Mouse (Mus musculus): Measurements from ENCODE around the gene 1700029J07Rik. TPM values are rescaled to one million over a fixed set of nuclear protein-coding genes. Genes with fewer than 3 reads are reported as not detected.

Gene 1700029J07Rik
- polyA plus RNA-seq, 1 experiment from 2014 or later = 7.1 TPM

DNA sequence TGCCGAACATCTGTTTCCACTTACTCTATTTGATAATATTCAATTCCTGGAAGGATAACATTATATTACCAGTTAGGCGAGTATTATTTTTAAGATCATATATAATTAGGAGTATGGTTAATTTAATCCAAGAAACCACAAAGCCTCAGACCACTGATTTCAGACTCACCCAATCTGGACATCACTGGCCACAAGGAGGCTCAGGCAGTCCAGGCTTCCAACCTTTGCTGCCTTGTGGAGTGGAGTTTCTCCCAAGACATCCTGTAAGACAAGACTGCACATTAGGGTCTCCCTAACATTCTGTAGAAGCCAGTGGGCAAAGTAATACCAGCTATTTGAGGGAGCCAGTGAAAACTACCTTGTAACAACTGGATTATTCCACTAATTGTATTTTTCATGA, 23.2 kb upstream of the 1700029J07Rik start:
- Histone ChIP-seq H3K27ac (replicated peaks) (no peak overlapping the region), H3K27me3 (replicated peaks) (no peaks in the 10 kb centered on the region), H3K4me2 (peak overlapping the region; percentile 83), H3K4me1 (peaks cover 14% of the 10 kb centered on the region), H3K9me3 (replicated peaks) (no peaks in the 10 kb centered on the region), H3K36me3 (peaks cover 20% of the 10 kb centered on the region), H3K9ac (replicated peaks) (no peak overlapping the region), H3K4me3 (replicated peaks) (0 out of 2 replicates have a peak overlapping the region, but pooled peaks have one; percentile 3)
- WGBS = 89% methylated on average over 2 of the region's 2 CpGs
- no peak for ATAC-seq (ENCODE audit: low FRiP score)

DNA sequence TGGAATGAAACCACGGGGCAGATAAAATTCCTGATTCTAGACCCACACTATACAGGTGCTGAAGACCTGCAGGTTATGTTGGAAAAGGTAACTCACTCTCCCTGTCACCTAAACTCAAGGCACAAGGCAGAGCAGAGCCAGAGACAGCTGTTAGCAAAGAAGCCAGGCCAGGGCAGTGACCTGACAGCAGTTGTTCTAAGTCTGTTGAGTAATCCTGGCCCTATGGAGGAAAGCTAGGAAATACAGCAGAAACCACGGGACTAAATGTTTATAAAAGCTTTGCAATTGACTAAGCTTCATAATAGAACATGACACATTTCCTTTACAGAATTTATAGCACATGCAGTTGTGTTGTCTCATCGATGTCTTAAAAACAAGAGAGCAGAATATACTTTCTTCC, 20.5 kb upstream of the 1700029J07Rik start:
- Histone ChIP-seq H3K9ac (replicated peaks) (no peak overlapping the region), H3K27me3 (replicated peaks) (no peaks in the 10 kb centered on the region), H3K4me3 (replicated peaks) (no peak overlapping the region), H3K4me2 (no peak overlapping the region), H3K36me3 (peaks cover 23% of the 10 kb centered on the region), H3K27ac (replicated peaks) (no peak overlapping the region), H3K4me1 (peaks cover 14% of the 10 kb centered on the region), H3K9me3 (replicated peaks) (no peaks in the 10 kb centered on the region)
- ATAC-seq (ENCODE audit: low FRiP score) = no peak
- 92% methylated on average over 3 of the region's 3 CpGs for WGBS

DNA sequence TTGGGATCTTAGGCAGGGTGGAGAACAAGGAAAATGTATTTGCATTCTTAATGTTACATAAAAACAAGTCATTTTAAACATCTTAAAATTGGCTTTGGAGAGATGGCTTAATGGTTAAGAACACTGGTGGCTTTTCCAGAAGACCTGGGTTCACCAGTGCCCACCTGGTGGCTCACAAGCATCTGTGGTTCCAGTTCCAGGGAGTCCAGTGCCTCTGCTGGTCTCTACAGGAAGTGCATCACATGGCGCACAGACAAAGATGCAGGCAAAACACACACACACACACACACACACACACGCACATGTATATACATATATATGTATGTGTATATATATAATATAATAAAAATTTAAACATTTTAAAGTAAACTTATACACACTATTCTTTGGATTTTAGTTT, 19.1 kb upstream of the 1700029J07Rik start:
- no peaks in the 10 kb centered on the region for H3K9me3 ChIP-seq (replicated peaks)
- no peak overlapping the region for H3K9ac ChIP-seq (replicated peaks)
- H3K27ac ChIP-seq (replicated peaks) = no peak overlapping the region
- no peaks in the 10 kb centered on the region for H3K27me3 ChIP-seq (replicated peaks)
- 95% methylated on average over 2 of the region's 2 CpGs for WGBS
- peaks cover 7% of the 10 kb centered on the region for H3K4me1 ChIP-seq
- no peak for ATAC-seq (ENCODE audit: low FRiP score)
- H3K36me3 ChIP-seq = peaks cover 23% of the 10 kb centered on the region
- H3K4me2 ChIP-seq = no peak overlapping the region
- H3K4me3 ChIP-seq (replicated peaks) = no peak overlapping the region

DNA sequence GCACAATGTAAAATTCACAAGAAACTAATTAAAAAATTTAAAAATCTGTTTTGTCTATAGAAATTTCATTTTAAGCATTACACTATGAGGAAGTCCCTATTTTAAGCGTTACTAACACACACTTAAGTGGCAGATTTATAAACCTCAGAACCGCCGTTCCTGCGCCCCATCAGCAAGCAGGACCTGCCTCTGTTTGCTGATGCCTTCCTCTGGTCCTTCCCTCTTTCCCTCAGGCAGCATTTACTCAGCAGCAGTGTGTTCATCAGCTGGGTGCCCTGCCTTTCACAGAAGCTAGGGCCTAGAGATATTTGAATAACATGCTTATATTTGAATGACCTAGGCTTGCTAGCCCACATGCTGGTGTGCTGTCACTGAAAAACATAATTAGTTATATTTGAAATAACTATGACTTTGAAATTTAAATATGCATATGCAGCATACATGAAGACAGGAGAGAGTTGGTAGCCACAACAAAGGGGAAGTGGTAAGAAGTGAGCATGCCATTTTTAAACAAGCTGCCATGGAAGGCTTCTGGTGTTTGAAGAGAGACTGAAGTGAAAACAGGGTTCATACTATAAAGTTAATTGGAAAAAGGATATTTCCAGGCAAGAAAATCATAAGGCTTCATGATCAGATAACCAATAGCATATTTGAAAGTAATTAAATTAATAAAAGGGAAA, 15.7 kb upstream of the 1700029J07Rik start:
- Histone ChIP-seq H3K27me3 (replicated peaks) (no peaks in the 10 kb centered on the region), H3K4me2 (no peak overlapping the region), H3K27ac (replicated peaks) (no peak overlapping the region), H3K4me3 (replicated peaks) (no peak overlapping the region), H3K4me1 (no peaks in the 10 kb centered on the region), H3K9me3 (replicated peaks) (no peaks in the 10 kb centered on the region), H3K9ac (replicated peaks) (no peak overlapping the region), H3K36me3 (peaks cover 22% of the 10 kb centered on the region)
- ATAC-seq (ENCODE audit: low FRiP score) = no peak
- 84% methylated on average over 4 of the region's 4 CpGs for WGBS

DNA sequence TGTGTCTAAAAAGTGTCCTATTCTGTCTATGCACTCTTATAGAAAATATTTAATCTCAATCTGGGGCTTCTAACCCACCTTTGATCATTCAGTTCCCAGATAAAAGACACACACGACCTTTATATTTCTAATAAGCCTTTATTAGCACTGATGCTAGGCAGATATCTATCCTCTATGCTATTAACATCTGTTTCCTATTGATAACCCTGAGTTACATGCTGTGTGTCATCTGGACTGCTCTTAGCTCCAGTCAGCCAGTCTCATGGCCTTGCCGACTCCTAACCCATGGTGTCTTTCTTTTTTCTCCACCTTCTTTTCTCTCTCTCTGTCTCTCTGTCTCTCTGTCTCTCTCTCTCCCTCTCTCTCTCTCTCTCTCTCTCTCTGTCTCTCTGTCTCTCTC, 13.1 kb upstream of the 1700029J07Rik start:
- no peak overlapping the region for H3K27ac ChIP-seq (replicated peaks)
- no peak overlapping the region for H3K9ac ChIP-seq (replicated peaks)
- H3K36me3 ChIP-seq = peaks cover 22% of the 10 kb centered on the region
- 61% methylated on average over 2 of the region's 2 CpGs for WGBS
- H3K4me1 ChIP-seq = no peaks in the 10 kb centered on the region
- no peak overlapping the region for H3K4me2 ChIP-seq
- no peak overlapping the region for H3K4me3 ChIP-seq (replicated peaks)
- no peaks in the 10 kb centered on the region for H3K9me3 ChIP-seq (replicated peaks)
- no peak for ATAC-seq (ENCODE audit: low FRiP score)
- no peaks in the 10 kb centered on the region for H3K27me3 ChIP-seq (replicated peaks)

DNA sequence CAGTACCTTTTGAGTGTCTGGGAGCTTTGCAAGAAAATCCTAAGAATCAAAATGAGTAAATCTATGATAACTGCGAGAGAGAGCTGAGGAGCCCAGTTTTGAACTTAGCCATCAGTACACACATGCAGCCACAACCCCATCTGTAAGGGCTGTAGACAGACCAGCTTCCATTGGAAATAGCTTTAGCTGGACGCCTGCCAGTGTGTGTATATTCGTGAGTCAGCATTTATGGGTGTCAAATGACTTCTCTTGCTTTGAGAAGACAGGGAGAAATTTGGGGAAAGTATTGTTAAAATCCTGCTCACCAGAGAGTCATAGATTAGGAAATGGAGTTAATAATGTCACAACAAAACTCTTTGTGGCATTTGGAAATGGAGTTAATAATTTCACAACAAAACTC, 11.6 kb upstream of the 1700029J07Rik start:
- Histone ChIP-seq H3K27me3 (replicated peaks) (no peaks in the 10 kb centered on the region), H3K4me2 (no peak overlapping the region), H3K9ac (replicated peaks) (no peak overlapping the region), H3K9me3 (replicated peaks) (no peaks in the 10 kb centered on the region), H3K36me3 (peaks cover 30% of the 10 kb centered on the region), H3K4me3 (replicated peaks) (no peak overlapping the region), H3K4me1 (no peaks in the 10 kb centered on the region), H3K27ac (replicated peaks) (no peak overlapping the region)
- ATAC-seq (ENCODE audit: low FRiP score) = no peak
- WGBS = 86% methylated on average over 3 of the region's 3 CpGs

DNA sequence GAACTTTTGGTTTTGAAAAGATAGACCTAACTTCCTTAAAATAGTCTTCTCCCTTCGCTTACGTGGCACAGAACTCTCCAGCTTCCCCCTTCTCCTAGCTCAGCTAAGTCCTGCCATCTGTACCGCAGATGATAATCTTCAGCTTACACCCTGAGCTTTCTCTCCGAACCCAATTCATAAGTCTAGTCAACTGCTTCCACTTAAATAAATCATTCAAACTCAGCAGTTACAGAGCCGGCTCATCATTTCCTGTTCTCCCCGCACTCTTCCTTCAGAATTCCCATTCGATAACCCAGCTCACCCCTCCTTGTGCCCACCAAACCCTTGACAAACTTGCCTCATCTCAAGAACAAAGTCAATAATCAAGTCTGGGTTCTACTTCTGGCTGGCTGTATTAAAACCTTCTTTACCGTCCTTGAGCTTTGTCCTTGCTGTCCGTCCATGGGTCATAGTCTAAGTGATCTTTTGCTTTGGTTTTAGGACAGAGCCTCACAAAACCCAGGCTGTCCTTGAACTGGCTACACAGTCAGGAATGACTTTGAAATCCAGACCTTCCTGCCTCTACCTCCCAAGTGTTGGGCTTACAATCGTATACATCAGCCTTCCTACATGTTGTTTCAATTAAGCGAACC, 901 bp upstream of the 1700029J07Rik start:
- H3K4me3 ChIP-seq (replicated peaks) = peak overlapping the region; percentile 67
- H3K4me1 ChIP-seq = peaks cover 16% of the 10 kb centered on the region
- H3K27ac ChIP-seq (replicated peaks) = peak overlapping the region; percentile 86
- WGBS = 71% methylated on average over 11 of the region's 11 CpGs
- peak; percentile 28 for ATAC-seq (ENCODE audit: low FRiP score)
- H3K9ac ChIP-seq (replicated peaks) = peak overlapping the region; percentile 62
- peaks cover 9% of the 10 kb centered on the region for H3K36me3 ChIP-seq
- H3K4me2 ChIP-seq = peak overlapping the region; percentile 69
- no peaks in the 10 kb centered on the region for H3K9me3 ChIP-seq (replicated peaks)
- H3K27me3 ChIP-seq (replicated peaks) = no peaks in the 10 kb centered on the region

DNA sequence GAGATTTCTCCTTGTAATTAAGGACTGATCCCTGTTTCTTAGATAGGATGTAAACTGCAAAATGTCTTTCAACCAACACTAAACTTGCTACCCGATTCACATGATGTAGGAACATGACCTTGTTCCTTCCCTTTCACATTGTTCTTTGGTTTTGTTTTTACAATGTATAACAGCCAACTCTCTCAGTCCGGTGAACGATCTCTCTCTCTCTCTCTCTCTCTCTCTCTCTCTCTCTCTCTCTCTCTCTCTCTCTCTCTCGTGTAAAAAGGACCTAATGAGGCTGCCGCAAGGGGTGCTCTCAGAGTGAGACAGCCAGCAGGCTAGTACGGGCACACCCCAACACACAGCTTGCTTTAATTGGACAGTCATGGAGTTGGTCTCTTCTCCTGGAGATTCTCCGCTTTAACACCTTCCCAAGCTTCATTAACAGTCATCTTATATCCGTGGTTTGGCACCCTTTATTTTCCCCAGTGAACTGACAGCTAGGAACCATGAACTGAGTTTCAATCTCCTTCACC, 1.0 kb downstream of the 1700029J07Rik start:
- Histone ChIP-seq H3K4me1 (peaks cover 16% of the 10 kb centered on the region), H3K9ac (replicated peaks) (no peak overlapping the region; the same call in 1 of the 2 replicates), H3K27ac (replicated peaks) (0 out of 2 replicates have a peak overlapping the region, but pooled peaks have one; percentile 86), H3K9me3 (replicated peaks) (no peaks in the 10 kb centered on the region), H3K4me3 (replicated peaks) (no peak overlapping the region), H3K36me3 (peaks cover 5% of the 10 kb centered on the region; the same call in 1 of the 2 replicates), H3K27me3 (replicated peaks) (no peaks in the 10 kb centered on the region), H3K4me2 (peak overlapping the region; percentile 69)
- ATAC-seq (ENCODE audit: low FRiP score) = no peak
- 69% methylated on average over 8 of the region's 8 CpGs for WGBS

DNA sequence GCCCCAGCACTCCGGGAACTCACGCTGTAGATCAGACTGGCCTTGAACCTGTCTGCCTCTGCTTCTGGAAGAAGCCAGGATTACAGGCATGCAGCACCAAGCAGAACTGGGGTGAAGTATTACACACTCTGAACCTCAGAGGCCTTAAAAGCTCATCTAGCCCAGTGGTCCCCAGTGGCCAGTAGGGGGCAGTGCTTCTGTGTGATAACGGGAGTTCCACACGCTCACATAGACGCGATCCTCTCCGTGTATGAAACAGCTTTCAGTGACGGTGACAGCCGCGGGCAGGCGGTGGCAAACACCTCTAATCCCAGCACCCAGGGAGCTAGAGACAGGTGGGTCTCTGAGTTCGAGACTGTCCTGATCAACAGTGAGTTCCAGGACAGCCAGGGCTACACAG, 4.2 kb downstream of the 1700029J07Rik start:
- Histone ChIP-seq H3K27ac (replicated peaks) (no peak overlapping the region), H3K27me3 (replicated peaks) (no peaks in the 10 kb centered on the region), H3K4me2 (no peak overlapping the region), H3K9me3 (replicated peaks) (no peaks in the 10 kb centered on the region), H3K4me3 (replicated peaks) (no peak overlapping the region), H3K36me3 (no peaks in the 10 kb centered on the region), H3K9ac (replicated peaks) (no peak overlapping the region), H3K4me1 (peaks cover 10% of the 10 kb centered on the region)
- ATAC-seq (ENCODE audit: low FRiP score) = no peak
- WGBS = 96% methylated on average over 12 of the region's 12 CpGs

DNA sequence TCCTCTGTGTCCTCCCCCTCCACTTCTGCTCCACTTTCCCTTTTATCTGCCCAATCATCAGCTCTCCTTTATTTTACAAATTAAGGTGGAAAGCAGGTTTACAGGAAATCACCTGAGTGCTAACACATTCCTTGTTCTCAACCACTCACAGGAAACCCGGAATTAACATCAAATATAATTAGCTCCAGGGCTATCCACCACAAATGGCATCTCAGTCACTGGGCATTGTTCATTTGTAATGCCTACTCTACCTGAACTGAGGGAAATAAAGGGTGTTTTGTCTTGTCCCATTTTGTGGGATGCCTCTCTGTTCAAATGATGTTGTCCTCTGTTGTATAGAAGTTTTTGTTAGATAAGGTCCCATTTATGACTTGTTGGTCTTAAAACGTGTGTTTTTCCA, 24.4 kb downstream of the 1700029J07Rik start:
- no peaks in the 10 kb centered on the region for H3K36me3 ChIP-seq
- H3K27me3 ChIP-seq (replicated peaks) = no peaks in the 10 kb centered on the region
- WGBS = 44% methylated on average over 2 of the region's 2 CpGs
- H3K9me3 ChIP-seq (replicated peaks) = no peaks in the 10 kb centered on the region
- H3K4me1 ChIP-seq = no peaks in the 10 kb centered on the region
- no peak overlapping the region for H3K9ac ChIP-seq (replicated peaks)
- no peak overlapping the region for H3K4me3 ChIP-seq (replicated peaks)
- ATAC-seq (ENCODE audit: low FRiP score) = no peak
- no peak overlapping the region for H3K4me2 ChIP-seq
- H3K27ac ChIP-seq (replicated peaks) = no peak overlapping the region

DNA sequence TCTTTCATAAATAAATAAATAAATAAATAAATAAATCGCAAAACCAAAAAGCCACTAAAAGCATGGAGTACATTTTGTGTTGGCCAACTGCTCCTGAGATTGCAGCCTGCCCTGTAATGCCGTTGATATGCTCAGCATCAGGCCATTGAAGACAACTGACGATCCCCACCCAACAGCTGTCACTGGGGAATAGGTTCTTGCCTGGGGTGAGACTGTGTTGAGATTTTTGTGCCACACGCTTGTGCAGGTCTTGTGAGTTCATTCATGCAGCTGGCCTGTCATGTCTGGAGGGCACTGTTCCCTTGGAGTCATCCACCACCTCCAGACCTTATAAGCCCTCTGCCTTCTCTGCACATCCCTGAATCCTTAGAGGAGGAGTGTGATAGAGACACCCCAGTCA, 28.8 kb downstream of the 1700029J07Rik start:
- 92% methylated on average over 4 of the region's 4 CpGs for WGBS
- no peak for ATAC-seq (ENCODE audit: low FRiP score)

DNA sequence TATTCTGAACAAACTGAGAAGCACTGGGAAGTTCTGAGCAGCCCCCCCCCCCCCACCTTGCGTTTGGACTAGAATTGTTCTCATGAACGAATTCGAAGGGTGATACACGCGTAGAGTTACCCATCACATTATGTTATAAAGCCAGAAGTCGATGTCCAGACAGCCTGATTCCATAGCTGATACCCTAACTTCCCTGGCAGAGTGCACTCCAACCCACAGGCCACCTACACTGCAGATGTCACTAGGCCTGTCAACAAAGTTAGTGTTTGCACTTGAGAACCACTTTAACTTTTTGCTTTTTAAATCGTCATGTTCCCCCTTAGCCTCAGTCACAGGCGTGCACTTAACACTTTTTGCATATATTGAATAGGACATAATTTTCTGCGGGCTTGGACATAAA, 38.1 kb downstream of the 1700029J07Rik start:
- Histone ChIP-seq H3K27me3 (replicated peaks) (no peaks in the 10 kb centered on the region), H3K9me3 (replicated peaks) (no peaks in the 10 kb centered on the region), H3K9ac (replicated peaks) (no peak overlapping the region), H3K27ac (replicated peaks) (no peak overlapping the region), H3K4me2 (no peak overlapping the region), H3K4me1 (peaks cover 6% of the 10 kb centered on the region; the same call in 1 of the 2 replicates), H3K36me3 (no peaks in the 10 kb centered on the region), H3K4me3 (replicated peaks) (no peak overlapping the region)
- 93% methylated on average over 9 of the region's 9 CpGs for WGBS
- ATAC-seq (ENCODE audit: low FRiP score) = no peak

More for the DNA sequence above, 28.8 kb downstream of the 1700029J07Rik start:
- Histone ChIP-seq H3K27me3 (replicated peaks) (no peaks in the 10 kb centered on the region), H3K4me3 (replicated peaks) (no peak overlapping the region), H3K9ac (replicated peaks) (no peak overlapping the region), H3K4me2 (no peak overlapping the region), H3K36me3 (no peaks in the 10 kb centered on the region), H3K27ac (replicated peaks) (no peak overlapping the region), H3K4me1 (no peaks in the 10 kb centered on the region), H3K9me3 (replicated peaks) (no peaks in the 10 kb centered on the region)
